Comparison of ENCODE assay signal across 18 mouse cellular contexts in the genomic region with DNA sequence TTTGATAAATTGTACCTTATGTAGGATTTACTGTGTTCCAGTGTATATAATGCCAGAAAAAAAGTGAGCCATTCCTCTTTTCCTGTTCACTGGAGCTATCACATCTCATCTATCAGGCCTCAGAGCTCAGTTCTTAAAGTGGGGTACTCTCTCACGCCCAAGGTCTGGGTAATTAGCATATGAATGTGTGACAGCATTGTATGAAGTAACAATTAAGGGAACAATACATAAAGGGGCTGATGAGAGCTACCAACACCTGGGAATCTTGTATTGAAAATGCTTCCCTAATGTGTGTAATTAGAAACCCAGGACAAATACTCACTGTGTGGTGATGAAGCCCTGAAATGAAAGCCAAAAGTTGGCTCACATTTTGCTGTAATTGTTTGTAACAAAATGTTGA. TPM values are rescaled to one million over a fixed set of nuclear protein-coding genes. Genes with fewer than 3 reads are reported as not detected.
DNase-seq lines count a peak whose midpoint lies in the region; ATAC-seq lines count a peak whose summit lies in the region.
"Had no signal": no experiment of that assay in that cellular context is flagged by ENCODE, and none has a peak within 500 bp of the region (broad histone marks: within the 10 kb centered on the region; RNA-seq: fewer than 3 reads in every experiment).

No protein-coding gene starts in this region.

- H3K9me3 ChIP-seq in midbrain, embryonic 11.5 days (ENCODE audit: control insufficient read depth, low read length): no peaks in the 10 kb centered on the region
- no peaks in the 10 kb centered on the region for H3K9me3 ChIP-seq in midbrain, embryonic 15.5 days
- no peaks in the 10 kb centered on the region for H3K9me3 ChIP-seq in forebrain, embryonic 13.5 days (replicated peaks)
- H3K9me3 ChIP-seq: heart, embryonic 13.5 days; limb, embryonic 10.5 days had no signal

- DNase-seq in midbrain, embryonic 11.5 days (ENCODE audit: low spot score, missing footprints): peak; percentile 90
- DNase-seq in mesoderm, embryonic 11.5 days (ENCODE audit: low read depth, low spot score): peak; percentile 30
- DNase-seq in gastrocnemius, adult 8-10 months (ENCODE audit: low spot score in 2 of 2): no peak
- no peak for DNase-seq in cerebellum, adult 11 months
- no peak for DNase-seq in thymus, postnatal 0 days (ENCODE audit: low spot score)
- no peak for DNase-seq in kidney, adult 18-20 months
- DNase-seq: adrenal gland, adult 8-10 months; cerebellum, postnatal 36 days; gastrocnemius, postnatal 10 days; kidney, postnatal 10 days; lung, postnatal 36 days; thymus, adult 2 months had no signal

- no peaks in the 10 kb centered on the region for H3K36me3 ChIP-seq in midbrain, embryonic 11.5 days (ENCODE audit: control insufficient read depth, insufficient read depth, low read length)
- H3K36me3 ChIP-seq in midbrain, embryonic 15.5 days (replicated peaks): no peaks in the 10 kb centered on the region
- no peaks in the 10 kb centered on the region for H3K36me3 ChIP-seq in forebrain, embryonic 13.5 days (ENCODE audit: poor library complexity, severe bottlenecking)
- H3K36me3 ChIP-seq: heart, embryonic 13.5 days; limb, embryonic 10.5 days had no signal

- peak overlapping the region; percentile 6; the same call in 1 of the 2 replicates for H3K4me2 ChIP-seq in midbrain, embryonic 11.5 days
- H3K4me2 ChIP-seq in midbrain, embryonic 15.5 days: no peak overlapping the region
- H3K4me2 ChIP-seq in forebrain, embryonic 13.5 days: no peak overlapping the region
- H3K4me2 ChIP-seq: heart, embryonic 13.5 days had no signal

- no peak overlapping the region for H3K9ac ChIP-seq in midbrain, embryonic 11.5 days (ENCODE audit: low read length)
- H3K9ac ChIP-seq in midbrain, embryonic 15.5 days: no peak overlapping the region
- no peak overlapping the region for H3K9ac ChIP-seq in forebrain, embryonic 13.5 days
- H3K9ac ChIP-seq: heart, embryonic 13.5 days; liver, embryonic 14.5 days had no signal

- no peaks in the 10 kb centered on the region for H3K27me3 ChIP-seq in midbrain, embryonic 11.5 days (ENCODE audit: control insufficient read depth, insufficient read depth, low read length)
- H3K27me3 ChIP-seq in midbrain, embryonic 15.5 days (replicated peaks): no peaks in the 10 kb centered on the region
- H3K27me3 ChIP-seq in forebrain, embryonic 13.5 days: no peaks in the 10 kb centered on the region
- H3K27me3 ChIP-seq: heart, embryonic 13.5 days had no signal

- ATAC-seq in midbrain, embryonic 11.5 days (ENCODE audit: low FRiP score): peak; percentile 84
- no peak for ATAC-seq in midbrain, embryonic 15.5 days (replicated peaks)
- peak; percentile 90 for ATAC-seq in forebrain, embryonic 13.5 days

- H3K4me1 ChIP-seq in midbrain, embryonic 11.5 days (ENCODE audit: control insufficient read depth, insufficient read depth, low read length): peaks cover 11% of the 10 kb centered on the region
- H3K4me1 ChIP-seq in midbrain, embryonic 15.5 days: no peaks in the 10 kb centered on the region
- peaks cover 12% of the 10 kb centered on the region for H3K4me1 ChIP-seq in forebrain, embryonic 13.5 days
- H3K4me1 ChIP-seq: heart, embryonic 13.5 days; limb, embryonic 10.5 days had no signal

- peak overlapping the region; percentile 35; the same call in 1 of the 2 replicates for H3K27ac ChIP-seq in midbrain, embryonic 11.5 days (ENCODE audit: low read depth, low read length)
- no peak overlapping the region for H3K27ac ChIP-seq in midbrain, embryonic 15.5 days
- H3K27ac ChIP-seq in forebrain, embryonic 13.5 days: peak overlapping the region; percentile 44
- H3K27ac ChIP-seq: heart, embryonic 13.5 days; limb, embryonic 10.5 days; liver, embryonic 14.5 days had no signal

- H3K4me3 ChIP-seq in midbrain, embryonic 11.5 days (ENCODE audit: low read depth, low read length): no peak overlapping the region
- no peak overlapping the region for H3K4me3 ChIP-seq in midbrain, embryonic 15.5 days
- H3K4me3 ChIP-seq in forebrain, embryonic 13.5 days: no peak overlapping the region
- H3K4me3 ChIP-seq: erythroblast, embryonic 14.5 days; heart, embryonic 13.5 days; limb, embryonic 10.5 days had no signal

- WGBS in midbrain, embryonic 11.5 days: 7% methylated on average over 1 of the region's 1 CpGs
- WGBS in midbrain, embryonic 15.5 days: 11% methylated on average over 1 of the region's 1 CpGs
- 2% methylated on average over 1 of the region's 1 CpGs for WGBS in forebrain, embryonic 13.5 days

RNA-seq across cellular contexts. Expression of gene Ptprz1, which starts 47.6 kb away (rescaled TPM):
- 31.9 and 39.4 TPM in 2 replicates for polyA plus RNA-seq in midbrain, embryonic 11.5 days (2014; fragmentation: Nextera tagmentation; extraction: Ambion mirVana)
- 69.8 and 74.3 TPM in 2 replicates for polyA plus RNA-seq in midbrain, embryonic 15.5 days (2015; fragmentation: Nextera tagmentation; extraction: Ambion mirVana)
- polyA plus RNA-seq in forebrain, embryonic 13.5 days (2015; fragmentation: Nextera tagmentation; extraction: Ambion mirVana): 82.0 and 95.1 TPM in 2 replicates
- total RNA-seq in gastrocnemius, adult 8-10 months (2022): under 1 TPM; 0.05 to 0.54 (median 0.17) TPM
- polyA plus RNA-seq in thymus, postnatal 0 days (2015; fragmentation: Nextera tagmentation; extraction: Ambion mirVana): 3.5 and 3.6 TPM in 2 replicates
- polyA plus RNA-seq: erythroblast, embryonic 14.5 days had no signal

Comparison
In these comparisons a context has a peak if more than half of its experiments do, and no peak if none do; other contexts are left out.
1. DNase-seq: peak in midbrain, embryonic 11.5 days (single experiment) and mesoderm, embryonic 11.5 days (single experiment); none in gastrocnemius, adult 8-10 months (0 of 2), cerebellum, adult 11 months (single experiment), thymus, postnatal 0 days (single experiment) and kidney, adult 18-20 months (single experiment).